Mouse (Mus musculus) CH12.LX (cell line): Measurements from ENCODE around the gene Tle3. TPM values are rescaled to one million over a fixed set of nuclear protein-coding genes. Genes with fewer than 3 reads are reported as not detected.
A peak's percentile ranks its signal among the peaks of the same experiment; 100 is the strongest.

Experiments
- DNase-seq: peaks from one replicate; pipeline ENCODE4 v3.0.0-alpha.2; 2013; ENCODE audit errors: extremely low read depth
- H3K27ac ChIP-seq: 2 replicates; pipeline ENCODE4 v1.5.1; 2012; ENCODE audit warnings: low read depth, mild to moderate bottlenecking, control low read depth, moderate library complexity; ENCODE audit not compliant: insufficient read depth
- H3K27me3 ChIP-seq: replicated peaks from 2 replicates; pipeline ENCODE3; 2012; ENCODE audit warnings: inconsistent platforms
- H3K36me3 ChIP-seq, 2 experiments: replicated peaks in 1 of 2; 2 replicates each; pipeline versions ENCODE3 to v1.6.1; 2012; ENCODE audit warnings: inconsistent platforms in 1 of 2, low read length in 1 of 2, mild to moderate bottlenecking in 1 of 2, mixed read lengths in 1 of 2, moderate library complexity in 1 of 2; ENCODE audit not compliant: control insufficient read depth in 1 of 2, insufficient read depth in 1 of 2
- H3K4me1 ChIP-seq, 2 experiments: 2 replicates each; pipeline ENCODE4 v1.6.1; 2012; ENCODE audit warnings: inconsistent platforms in 1 of 2, moderate library complexity in 1 of 2; ENCODE audit not compliant: insufficient read depth in 2 of 2, control insufficient read depth in 1 of 2
- H3K4me2 ChIP-seq: 2 replicates; pipeline ENCODE4 v1.6.1; 2012; ENCODE audit warnings: low read depth, mild to moderate bottlenecking, control low read depth; ENCODE audit not compliant: poor library complexity, insufficient read depth, severe bottlenecking
- H3K4me3 ChIP-seq, 3 experiments: fragments of 150-350 bp in 1 of 3; sonication (generic) in 1 of 3; replicated peaks in 1 of 3; 2 replicates each; pipeline versions ENCODE3 to v1.5.1; 2011 to 2012; ENCODE audit warnings: low read depth in 2 of 3, low read length in 2 of 3, mild to moderate bottlenecking in 2 of 3, moderate library complexity in 2 of 3, control low read depth in 1 of 3, improper control_type of control experiment in 1 of 3, inconsistent platforms in 1 of 3, mixed read lengths in 1 of 3; ENCODE audit not compliant: poor library complexity in 1 of 3
- H3K79me2 ChIP-seq: replicated peaks from 2 replicates; pipeline ENCODE4 v1.6.1; 2012; ENCODE audit warnings: mild to moderate bottlenecking, moderate library complexity; ENCODE audit not compliant: control insufficient read depth, poor library complexity, insufficient read depth, severe bottlenecking; ENCODE audit errors: extremely low read depth
- H3K9ac ChIP-seq: 2 replicates; pipeline ENCODE4 v1.6.1; 2012; ENCODE audit warnings: low read depth, mild to moderate bottlenecking, control low read depth, moderate library complexity; ENCODE audit not compliant: insufficient read depth
- H3K9me3 ChIP-seq: replicated peaks from 2 replicates; pipeline ENCODE3; 2012; ENCODE audit warnings: low read length, inconsistent platforms, mixed read lengths
- BHLHE40 ChIP-seq: IDR thresholded peaks from 2 replicates; pipeline ENCODE4 v1.6.1; 2011; ENCODE audit warnings: mild to moderate bottlenecking, low read depth, low read length, improper control_type of control experiment
- CHD1 ChIP-seq: IDR thresholded peaks from 2 replicates; pipeline ENCODE4 v1.6.1; 2012; ENCODE audit warnings: low read depth, low read length, improper control_type of control experiment, inconsistent platforms
- CHD2 ChIP-seq: IDR thresholded peaks from 2 replicates; pipeline ENCODE4 v1.6.1; 2011; ENCODE audit warnings: low read length, improper control_type of control experiment
- E2F4 ChIP-seq: IDR thresholded peaks from 2 replicates; pipeline ENCODE4 v1.6.1; 2011; ENCODE audit warnings: low read depth, low read length, improper control_type of control experiment; ENCODE audit not compliant: insufficient replicate concordance
- ELF1 ChIP-seq: IDR thresholded peaks from 2 replicates; pipeline ENCODE4 v1.6.1; 2014; ENCODE audit warnings: low read depth, mild to moderate bottlenecking, inconsistent platforms, low read length, improper control_type of control experiment
- EP300 ChIP-seq: IDR thresholded peaks from 2 replicates; pipeline ENCODE4 v1.6.1; 2011; ENCODE audit warnings: low read length, improper control_type of control experiment
- ETS1 ChIP-seq: conservative IDR thresholded peaks from 2 replicates; pipeline ENCODE4 v1.6.1; 2012; ENCODE audit warnings: low read depth, mild to moderate bottlenecking, inconsistent platforms, low read length, improper control_type of control experiment, moderate library complexity
- GABPA ChIP-seq: IDR thresholded peaks from 2 replicates; pipeline ENCODE4 v1.6.1; 2012; ENCODE audit warnings: low read depth, low read length, improper control_type of control experiment, inconsistent platforms; ENCODE audit not compliant: insufficient replicate concordance
- IRF4 ChIP-seq: IDR thresholded peaks from 2 replicates; pipeline ENCODE4 v1.6.1; 2014; ENCODE audit warnings: low read depth, mild to moderate bottlenecking, inconsistent platforms, low read length, improper control_type of control experiment
- JUN ChIP-seq: IDR thresholded peaks from 2 replicates; pipeline ENCODE4 v1.6.1; 2011; ENCODE audit warnings: low read depth, mild to moderate bottlenecking, low read length, improper control_type of control experiment, moderate library complexity; ENCODE audit not compliant: insufficient read depth
- JUND ChIP-seq: conservative IDR thresholded peaks from 2 replicates; pipeline ENCODE4 v1.6.1; 2011; ENCODE audit warnings: low read depth, low read length, improper control_type of control experiment
- MAFK ChIP-seq: IDR thresholded peaks from 2 replicates; pipeline ENCODE4 v1.6.1; 2011; ENCODE audit warnings: low read length, improper control_type of control experiment; ENCODE audit not compliant: insufficient replicate concordance
- MAX ChIP-seq: IDR thresholded peaks from 2 replicates; pipeline ENCODE4 v1.6.1; 2011; ENCODE audit warnings: low read length, improper control_type of control experiment
- MAZ ChIP-seq: IDR thresholded peaks from 2 replicates; pipeline ENCODE4 v1.6.1; 2012; ENCODE audit warnings: low read depth, mild to moderate bottlenecking, inconsistent platforms, low read length, improper control_type of control experiment, moderate library complexity
- MEF2A ChIP-seq: IDR thresholded peaks from 2 replicates; pipeline ENCODE4 v1.6.1; 2014; ENCODE audit warnings: low read depth, mild to moderate bottlenecking, inconsistent platforms, low read length, improper control_type of control experiment, borderline replicate concordance
- MYC ChIP-seq: IDR thresholded peaks from 2 replicates; pipeline ENCODE4 v1.6.1; 2011; ENCODE audit warnings: low read depth, mild to moderate bottlenecking, improper control_type of control experiment, low read length
- POLR2A ChIP-seq: IDR thresholded peaks from 2 replicates; pipeline ENCODE4 v1.6.1; 2011; ENCODE audit warnings: low read depth, mild to moderate bottlenecking, improper control_type of control experiment, low read length
- RAD21 ChIP-seq: IDR thresholded peaks from 2 replicates; pipeline ENCODE4 v1.6.1; 2011; ENCODE audit warnings: low read depth, mild to moderate bottlenecking, low read length, improper control_type of control experiment, moderate library complexity
- RCOR1 ChIP-seq: conservative IDR thresholded peaks from 2 replicates; pipeline ENCODE4 v1.6.1; 2012; ENCODE audit warnings: low read depth, mild to moderate bottlenecking, inconsistent platforms, low read length, improper control_type of control experiment
- TCF12 ChIP-seq: IDR thresholded peaks from 2 replicates; pipeline ENCODE4 v1.6.1; 2014; ENCODE audit warnings: low read depth, mild to moderate bottlenecking, inconsistent platforms, low read length, improper control_type of control experiment
- UBTF ChIP-seq: IDR thresholded peaks from 2 replicates; pipeline ENCODE4 v1.6.1; 2012; ENCODE audit warnings: low read depth, mild to moderate bottlenecking, inconsistent platforms, low read length, improper control_type of control experiment, moderate library complexity
- USF2 ChIP-seq: conservative IDR thresholded peaks from 2 replicates; pipeline ENCODE4 v1.6.1; 2011; ENCODE audit warnings: low read depth, low read length, improper control_type of control experiment
- ZC3H11A ChIP-seq: IDR thresholded peaks from 2 replicates; pipeline ENCODE4 v1.6.1; 2012; ENCODE audit warnings: low read depth, mild to moderate bottlenecking, inconsistent platforms, low read length, improper control_type of control experiment
- ZKSCAN1 ChIP-seq: IDR thresholded peaks from 2 replicates; pipeline ENCODE4 v1.6.1; 2012; ENCODE audit warnings: low read depth, inconsistent platforms, low read length, improper control_type of control experiment, borderline replicate concordance
- ZMIZ1 ChIP-seq: IDR thresholded peaks from 2 replicates; pipeline ENCODE4 v1.6.1; 2012; ENCODE audit warnings: low read depth, mild to moderate bottlenecking, inconsistent platforms, low read length, improper control_type of control experiment
- ZNF384 ChIP-seq: IDR thresholded peaks from 2 replicates; pipeline ENCODE4 v1.6.1; 2012; ENCODE audit warnings: low read depth, low read length, improper control_type of control experiment, inconsistent platforms
- dilution Hi-C: fragments of 300-500 bp; cut with MboI; formaldehyde crosslinking; loops from 2 replicates; pipeline ENCODE4 v1.14.3; 2020; ENCODE audit warnings: low sequenced_read_pairs; ENCODE audit not compliant: extremely low pct_unique_long_range_greater_than_20kb, extremely low pct_ligation_motif_present
- in situ Hi-C: fragments of 300-500 bp; cut with MboI; formaldehyde crosslinking; loops from 3 replicates; pipeline ENCODE4 v1.14.3; 2019; ENCODE audit warnings: low sequenced_read_pairs, low pct_ligation_motif_present, low pct_unique_long_range_greater_than_20kb, mixed read lengths
- polyA plus RNA-seq: library from polyadenylated mRNA; unstranded; fragments of >175 nt; gene quantifications from 2 replicates; pipeline ENCODE4 v1.2.1, GENCODE M21; 2012; ENCODE audit warnings: low read depth; ENCODE audit not compliant: insufficient read length
- total RNA-seq, 2 experiments: library from RNA; depleted of rRNA; stranded (reverse); fragments of 300-350 nt in 1 of 2; fragments of >200 nt in 1 of 2; gene quantifications; 2 replicates each; pipeline ENCODE4 v1.2.3; 2012 to 2014

Tle3 gene
- total and polyA plus RNA-seq, 3 experiments, result 8.1 to 29.1 (median 22.8) TPM

GRCm38 (mm10) chr9:61332226-61332936, 39.8 kb upstream of the Tle3 start:
- DNase-seq, result peak; percentile 51
- in situ Hi-C loops, result no loop called here

GRCm38 (mm10) chr9:61336179-61336578, 36.0 kb upstream of the Tle3 start:
- dilution Hi-C loops (no loop called here), in situ Hi-C loops (no loop called here)
- no peak for DNase-seq
- Histone ChIP-seq H3K36me3 (no peaks in the 10 kb centered on the region), H3K4me1 (peaks cover 14 to 19% of the 10 kb centered on the region in 2 experiments), H3K4me2 (no peak overlapping the region), H3K79me2 (no peaks in the 10 kb centered on the region), H3K9ac (no peak overlapping the region), H3K9me3 (no peaks in the 10 kb centered on the region), H3K27me3 (peaks cover 2% of the 10 kb centered on the region), H3K27ac (no peak overlapping the region)
- TF ChIP-seq ZC3H11A (no peak), EP300 (no peak), MAX (no peak), BHLHE40 (no peak), USF2 (no peak)
- TF ChIP-seq, all 38 proteins: peak for 0
- no peak overlapping the region for H3K4me3 ChIP-seq

More at GRCm38 (mm10) chr9:61332226-61332936, 39.8 kb upstream of the Tle3 start:
- TF ChIP-seq ETS1, result peak; percentile 52
- TF ChIP-seq MEF2A, result peak; percentile 77
- no peak for TF ChIP-seq MYC
- no peak; the same call in 1 of the 2 replicates for TF ChIP-seq RAD21
- no peak for TF ChIP-seq UBTF
- TF ChIP-seq MAFK, result peak; percentile 91
- TF ChIP-seq IRF4, result peak; percentile 95
- no peak for TF ChIP-seq USF2
- peak; percentile 90 for TF ChIP-seq RCOR1
- TF ChIP-seq ZKSCAN1, result no peak
- TF ChIP-seq GABPA, result no peak
- TF ChIP-seq CHD2, result no peak
- no peak for TF ChIP-seq E2F4
- TF ChIP-seq CHD1, result no peak
- no peak for TF ChIP-seq ZNF384
- no peak for TF ChIP-seq POLR2A
- peak; percentile 80 for TF ChIP-seq BHLHE40
- 0 out of 2 replicates have a peak, but pooled peaks have one; percentile 19 for TF ChIP-seq ELF1
- TF ChIP-seq EP300, result peak; percentile 92
- no peak for TF ChIP-seq MAZ
- TF ChIP-seq ZMIZ1, result no peak
- peak; percentile 50; the same call in 1 of the 2 replicates for TF ChIP-seq TCF12
- peak; percentile 97 for TF ChIP-seq JUND
- TF ChIP-seq JUN, result peak; percentile 80
- no peak overlapping the region for H3K4me3 ChIP-seq
- H3K36me3 ChIP-seq, result no peaks in the 10 kb centered on the region
- H3K27ac ChIP-seq, result no peak overlapping the region
- peaks cover 16 to 31% of the 10 kb centered on the region in 2 experiments for H3K4me1 ChIP-seq
- no peaks in the 10 kb centered on the region for H3K79me2 ChIP-seq
- no peaks in the 10 kb centered on the region for H3K27me3 ChIP-seq
- peak overlapping the region; percentile 21 for H3K4me2 ChIP-seq
- no peak overlapping the region for H3K9ac ChIP-seq
- dilution Hi-C loops, result no loop called here
- H3K9me3 ChIP-seq, result no peaks in the 10 kb centered on the region
